Mouse (Mus musculus): ENCODE measurements around the gene Pstpip1.

Gene Pstpip1

DNA sequence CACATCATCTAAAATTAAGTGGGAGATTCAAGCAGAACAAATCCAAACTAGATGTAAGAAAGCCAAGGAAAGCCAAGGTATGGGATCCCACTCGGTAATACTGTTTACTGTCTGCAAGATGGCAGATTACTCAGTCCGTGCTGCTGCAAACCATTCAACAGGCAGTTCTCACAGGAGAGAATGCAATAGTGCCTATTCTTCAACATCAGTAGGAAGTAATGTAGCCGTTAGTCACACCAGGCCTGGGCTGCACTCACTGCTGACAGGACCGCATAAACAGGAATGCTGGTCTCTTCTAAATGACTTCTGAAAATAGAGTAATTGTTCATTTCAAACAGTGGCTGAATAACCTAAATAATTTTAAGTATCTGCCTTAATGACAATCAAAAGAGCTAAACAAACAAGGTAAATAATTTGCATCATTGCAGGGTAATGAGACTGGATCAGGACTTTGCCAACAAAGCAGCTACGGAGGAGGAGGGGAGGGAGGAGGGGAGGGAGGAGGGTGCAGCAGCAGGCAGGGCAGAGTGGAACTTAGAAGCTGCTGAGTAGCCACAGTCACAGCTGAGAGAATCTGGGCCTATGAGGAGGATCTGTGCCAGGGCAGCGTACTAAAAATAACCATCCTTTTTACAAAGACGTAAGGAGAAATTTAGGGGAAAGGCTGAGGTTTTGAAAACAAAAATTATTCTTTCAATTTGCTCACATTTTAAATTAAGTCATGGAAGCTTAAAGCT lies 62.2 kb downstream of the Pstpip1 start:
- DNase-seq (ENCODE audit: low read depth, low spot score) = no peak

GRCm38 (mm10) chr9:56152482-56153007 lies 62.8 kb downstream of the Pstpip1 start:
- no peak for DNase-seq (ENCODE audit: low read depth, low spot score)

DNA sequence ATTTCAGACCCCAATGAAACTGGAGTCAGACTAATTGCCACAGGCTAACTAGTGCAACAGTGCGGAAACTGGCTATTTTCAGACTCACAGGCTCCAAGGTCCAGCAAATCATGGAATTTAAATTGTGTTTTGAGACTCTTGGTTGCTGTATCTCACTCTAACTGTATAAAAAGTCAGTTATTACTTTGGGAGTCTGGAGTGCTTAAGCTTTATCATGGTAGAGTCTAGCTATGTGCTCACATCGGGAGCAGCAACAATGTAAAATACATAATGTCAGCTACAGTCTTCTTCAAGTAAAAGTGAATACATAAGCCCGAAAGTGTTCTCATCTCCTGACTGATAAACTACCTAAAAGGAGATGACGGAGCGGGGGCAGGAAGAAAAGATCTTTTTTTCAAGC lies 64.8 kb downstream of the Pstpip1 start:
- no peak for DNase-seq (ENCODE audit: low read depth, low spot score)

DNA sequence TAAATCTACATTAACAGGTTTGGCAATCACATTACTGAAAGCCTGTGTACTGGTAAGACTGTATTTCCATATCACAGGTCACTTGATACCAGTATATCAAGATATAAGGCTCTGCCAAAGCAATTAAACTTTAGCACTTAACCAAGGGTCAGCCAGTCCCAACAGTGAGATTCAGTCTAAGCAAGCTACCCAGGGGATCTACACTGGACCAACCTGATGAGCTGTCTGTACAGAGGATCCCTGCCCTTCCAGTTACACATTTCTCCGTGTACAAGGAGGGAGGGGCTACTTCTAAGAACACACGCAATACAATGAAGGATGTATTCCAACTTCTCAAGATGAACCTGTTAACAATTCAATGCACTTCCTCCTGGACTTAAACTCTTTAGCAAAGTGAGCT lies 68.3 kb downstream of the Pstpip1 start:
- no peak for DNase-seq (ENCODE audit: low read depth, low spot score)

DNA sequence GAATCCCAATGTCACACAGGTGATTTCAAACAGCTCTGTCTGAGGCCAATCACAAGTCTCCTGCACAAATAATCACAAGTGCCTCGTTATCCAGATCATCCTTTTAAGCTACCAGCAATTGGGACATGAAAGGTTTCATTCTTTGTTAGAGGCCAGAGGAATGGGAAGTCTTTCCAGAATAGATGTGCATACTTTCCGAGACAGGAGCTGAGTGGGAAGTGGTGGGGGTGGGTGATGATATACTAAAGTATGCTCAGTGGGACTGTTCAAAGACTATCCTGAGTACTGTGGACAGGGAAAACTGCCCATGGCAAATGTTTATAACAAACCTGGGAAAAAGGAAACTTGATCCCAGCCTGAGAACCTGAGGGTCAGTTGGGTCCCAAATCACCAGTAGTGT lies 69.7 kb downstream of the Pstpip1 start:
- peak; percentile 21 for DNase-seq (ENCODE audit: low read depth, low spot score)

DNA sequence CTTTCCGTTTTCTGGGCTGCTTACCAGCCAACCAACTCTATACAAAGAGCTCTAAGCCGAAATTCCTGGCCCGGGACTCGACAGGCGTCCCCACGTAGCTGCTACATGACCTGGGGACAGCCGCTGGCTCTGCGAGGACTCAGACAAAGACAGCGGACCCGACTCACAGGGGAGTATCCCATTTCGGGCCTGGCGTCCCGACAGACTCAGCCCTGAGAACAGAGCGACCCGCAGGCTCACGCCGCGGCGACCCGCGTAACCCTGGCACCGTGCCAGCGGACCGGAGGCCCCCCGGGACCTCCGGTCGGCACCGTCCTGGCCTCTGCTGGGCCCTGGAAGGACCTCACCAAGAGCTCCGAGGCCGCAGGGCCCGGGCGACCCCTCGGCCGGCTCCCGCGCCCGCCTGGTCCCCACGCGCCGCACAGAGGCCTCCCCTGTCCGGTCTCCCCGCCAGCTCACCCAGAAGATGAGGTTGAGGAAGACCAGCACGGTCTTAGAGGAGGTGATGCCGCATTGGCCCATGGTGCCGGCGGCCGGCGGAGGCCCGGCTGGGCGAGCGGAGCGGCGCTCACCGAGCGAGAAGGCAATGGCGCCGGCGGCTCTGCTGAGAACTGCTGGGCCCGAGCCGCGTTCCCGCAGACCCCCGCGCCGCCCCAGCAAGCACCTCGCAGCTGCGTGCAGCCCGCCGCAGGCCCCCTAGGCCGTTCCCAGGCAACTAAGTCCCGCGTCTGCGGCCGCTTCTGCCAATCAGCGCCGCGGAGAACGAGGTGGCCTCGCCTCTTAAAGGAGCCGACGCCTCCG lies 70.8 kb downstream of the Pstpip1 start:
- DNase-seq (ENCODE audit: low read depth, low spot score) = peak; percentile 95

DNA sequence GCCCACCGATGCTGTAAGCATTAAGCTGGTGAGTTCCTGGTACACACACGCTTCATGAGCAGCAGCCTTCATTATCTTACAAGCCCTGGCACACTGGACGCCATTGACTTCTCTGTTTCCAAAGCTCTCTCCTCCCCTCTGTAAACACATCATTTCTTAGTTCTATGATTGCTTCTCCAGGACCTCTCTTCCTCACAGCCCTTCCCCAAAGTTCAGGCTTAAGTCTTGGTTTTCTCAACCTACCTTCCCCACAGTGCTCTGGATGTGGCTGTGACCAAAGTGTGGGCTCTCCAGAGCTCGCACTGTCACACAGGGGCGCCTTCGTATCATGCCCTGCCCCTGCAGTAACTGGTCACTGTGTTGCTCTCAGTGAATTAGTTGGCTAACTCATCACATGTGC lies 75.6 kb downstream of the Pstpip1 start, which contains the start of gene Tspan3:
Gene Tspan3 (minus strand): TSS at position 101 of the 400 bp plus-strand sequence.
- DNase-seq (ENCODE audit: low read depth, low spot score) = no peak

DNA sequence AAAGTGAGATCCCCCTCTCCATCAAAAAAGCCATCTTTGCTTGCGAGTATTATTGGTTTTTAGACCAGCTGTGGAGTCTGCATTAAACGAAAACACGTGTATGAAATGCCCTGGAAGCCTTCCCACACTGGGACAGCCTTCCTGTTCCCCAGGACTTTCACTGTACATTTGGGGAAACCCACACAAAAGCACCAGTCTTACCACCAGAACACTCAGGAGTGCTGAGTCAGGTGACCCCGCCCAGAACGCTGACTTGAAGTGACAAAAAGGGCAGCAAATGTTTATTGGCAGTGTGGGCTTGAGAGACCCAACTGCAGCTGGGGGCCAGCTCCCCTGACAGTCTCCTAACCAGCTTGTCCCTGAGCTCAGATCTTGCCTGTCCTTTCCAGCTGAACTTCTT lies 76.4 kb downstream of the Pstpip1 start:
- DNase-seq (ENCODE audit: low read depth, low spot score) = peak; percentile 43

DNA sequence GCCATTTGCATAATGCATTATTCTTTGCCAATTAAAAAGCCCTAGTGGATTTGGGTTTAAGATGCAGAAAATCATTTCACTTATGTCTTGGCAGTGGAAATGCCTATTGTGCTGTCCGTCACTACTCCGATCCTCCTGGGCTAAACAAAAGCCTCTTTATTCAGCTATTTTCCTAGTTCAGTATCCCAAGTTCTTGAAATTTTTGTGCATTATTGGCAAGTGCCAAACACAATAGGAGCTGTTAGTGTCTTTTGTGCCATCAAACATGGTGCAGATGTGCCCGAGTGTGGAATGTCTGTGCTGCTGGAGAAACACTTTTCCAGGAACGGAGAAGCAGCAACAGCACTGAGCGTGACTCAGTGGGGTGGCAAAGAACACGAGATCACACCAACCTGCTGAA lies 77.9 kb downstream of the Pstpip1 start:
- DNase-seq (ENCODE audit: low read depth, low spot score) = peak; percentile 56

- DNase-seq (ENCODE audit: low read depth, low spot score) = no peak
These were observed 85.6 kb downstream of the Pstpip1 start for GRCm38 (mm10) chr9:56175316-56175715.

- no peak for DNase-seq (ENCODE audit: low read depth, low spot score)
These were observed 87.6 kb downstream of the Pstpip1 start for GRCm38 (mm10) chr9:56177354-56177753.
